Mouse (Mus musculus): ENCODE measurements around the gene Dis3l2.

Dis3l2 gene

DNA sequence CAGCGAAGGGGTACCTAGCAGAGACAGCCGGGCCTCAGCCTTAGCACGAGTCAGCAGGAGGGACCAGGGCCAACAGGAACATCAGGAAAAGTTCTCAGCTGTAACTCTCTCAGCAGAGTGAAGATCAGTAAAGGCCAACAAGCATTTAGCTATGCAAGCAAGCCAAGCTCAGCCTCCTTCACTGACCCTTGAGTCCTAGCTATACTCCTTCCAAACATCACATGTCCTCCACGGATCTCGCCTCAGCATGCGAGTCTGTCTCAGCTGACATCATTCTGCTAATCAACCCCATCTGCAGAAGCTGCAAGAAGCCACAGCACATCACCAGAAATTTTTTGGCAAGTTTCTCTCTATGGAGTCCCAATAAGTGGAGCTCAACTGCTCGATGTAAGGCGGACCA, 370.2 kb downstream of the Dis3l2 start:
- no peak for DNase-seq (ENCODE audit: extremely low spot score)

DNA sequence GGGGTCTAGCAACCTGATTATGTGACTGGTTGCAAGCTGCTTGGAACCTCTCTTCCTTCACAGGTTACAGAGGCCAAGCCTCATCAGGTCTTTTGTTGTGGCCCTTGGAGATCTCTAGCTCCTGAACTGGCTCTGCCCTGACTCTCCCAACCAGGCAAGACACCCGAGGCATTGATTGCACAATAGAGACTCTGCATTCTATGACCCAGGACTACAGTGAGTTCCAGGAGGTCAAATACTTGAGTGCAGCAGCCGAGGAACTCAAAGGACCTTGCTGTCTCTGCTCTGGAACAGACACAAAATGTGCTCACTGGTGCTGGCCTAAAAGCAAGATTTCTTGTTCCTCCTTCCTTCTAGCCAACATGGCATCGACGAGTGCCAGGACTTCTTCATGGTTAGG, 382.6 kb downstream of the Dis3l2 start:
- no peak for DNase-seq (ENCODE audit: extremely low spot score)

DNA sequence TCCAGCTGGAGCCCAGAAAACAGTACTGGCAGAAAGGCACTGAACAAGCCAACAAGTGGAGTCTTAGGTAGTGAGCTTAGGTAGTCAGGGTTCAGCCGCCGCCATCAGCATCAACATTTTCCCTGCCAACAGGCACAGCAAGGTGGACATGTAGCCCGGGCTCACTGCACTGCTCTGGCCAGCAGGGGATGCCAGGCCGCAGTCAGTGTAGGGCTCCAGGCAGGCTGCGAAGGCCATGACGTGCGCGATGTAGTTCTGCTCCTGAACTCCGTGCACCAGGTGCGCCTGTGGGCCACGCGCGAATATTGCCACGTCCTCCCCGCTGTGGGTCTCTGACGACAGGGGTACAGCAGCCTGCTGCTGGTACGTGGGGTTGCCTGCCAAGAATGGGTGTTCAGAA, 383.4 kb downstream of the Dis3l2 start:
- DNase-seq (ENCODE audit: extremely low spot score): no peak

DNA sequence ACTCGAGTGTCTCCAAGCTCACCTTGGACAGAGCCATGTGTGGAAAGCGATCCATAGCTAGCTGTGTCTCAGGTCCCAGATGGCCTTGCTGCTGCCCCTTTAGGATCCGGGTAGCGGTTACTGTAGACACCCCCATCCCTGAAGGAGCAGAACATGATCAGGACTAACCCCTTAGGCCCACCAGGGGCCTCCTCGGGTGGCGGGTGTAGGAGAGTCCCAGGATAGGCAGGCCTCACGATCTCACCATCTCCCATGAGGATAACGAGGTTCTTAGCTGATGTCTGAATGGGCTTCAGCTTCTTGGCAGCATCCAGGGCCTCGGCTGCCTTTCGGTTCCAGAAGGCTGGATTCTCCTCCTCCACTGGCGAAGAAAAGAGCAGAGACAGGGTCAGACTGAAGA, 385.6 kb downstream of the Dis3l2 start:
- DNase-seq (ENCODE audit: extremely low spot score): no peak

DNA sequence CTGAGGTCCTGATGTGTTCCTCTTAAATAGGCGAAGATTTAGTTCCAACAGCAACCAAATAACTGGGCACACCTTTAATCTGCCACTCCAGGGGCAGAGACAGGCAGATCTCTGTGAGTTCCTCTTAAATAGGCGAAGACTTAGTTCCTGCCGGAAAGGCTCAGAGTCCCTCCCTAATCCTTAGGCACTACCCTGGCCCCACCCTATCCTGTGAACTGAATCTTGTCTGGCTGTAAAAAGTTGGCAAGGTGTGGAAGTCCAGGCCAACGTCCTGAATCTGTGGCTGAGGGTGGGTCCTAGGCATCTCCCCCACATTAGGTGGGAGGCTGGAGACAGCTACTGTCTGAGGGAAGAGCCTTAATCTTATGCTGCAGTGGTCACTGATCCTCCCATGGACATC, 386.2 kb downstream of the Dis3l2 start, which contains the start of gene Alppl2:
Gene Alppl2 (minus strand): TSS at position 101 of the 400 bp plus-strand sequence.
- DNase-seq (ENCODE audit: extremely low spot score): no peak

DNA sequence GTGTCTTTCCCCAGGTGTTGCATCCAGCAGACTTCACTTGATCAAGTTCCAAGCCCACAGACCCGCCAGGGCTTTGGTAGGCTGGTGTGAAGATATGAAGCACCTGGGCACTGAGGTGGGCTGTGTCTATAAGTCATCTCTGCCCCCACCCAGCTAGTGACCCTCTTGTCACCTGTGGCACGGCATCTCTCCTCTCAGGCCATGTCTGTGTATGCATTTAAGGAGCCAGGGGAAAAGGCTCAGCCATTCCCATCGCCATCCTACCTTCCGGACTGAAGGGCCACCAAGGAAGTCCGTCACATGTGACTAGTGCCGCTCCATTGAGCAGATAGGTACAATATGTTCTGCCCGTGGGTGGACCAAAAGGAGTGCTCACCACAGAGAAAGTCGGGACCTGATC, 392.0 kb downstream of the Dis3l2 start:
- DNase-seq (ENCODE audit: extremely low spot score): no peak

DNA sequence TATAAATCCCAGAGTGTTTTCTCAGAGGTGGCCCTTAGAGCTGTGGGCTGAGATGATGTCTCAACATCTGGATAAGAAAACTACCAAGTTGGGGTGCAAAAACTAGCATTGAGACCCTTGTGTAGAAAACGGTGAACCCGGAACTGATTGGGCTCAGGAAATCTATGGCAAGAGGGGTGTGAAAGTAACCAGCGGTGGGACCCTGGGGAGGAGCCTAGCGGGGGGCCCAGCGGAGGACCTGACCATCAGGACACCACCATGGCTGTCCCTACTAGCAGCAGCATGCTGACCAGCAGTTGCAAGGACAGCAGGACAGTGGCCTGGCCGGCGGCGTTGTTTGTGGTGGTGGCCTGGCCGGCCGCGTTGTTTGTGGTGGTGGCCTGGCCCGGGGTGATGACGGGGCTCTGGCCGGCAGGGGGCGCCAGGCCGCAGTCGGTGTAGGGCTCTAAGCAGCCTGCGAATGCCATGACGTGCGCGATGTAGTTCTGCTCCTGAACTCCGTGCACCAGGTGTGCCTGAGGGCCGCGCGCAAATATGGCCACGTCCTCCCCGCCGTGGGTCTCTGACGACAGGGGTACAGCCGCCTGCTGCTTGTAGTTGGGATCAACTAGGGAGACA, 394.9 kb downstream of the Dis3l2 start:
- DNase-seq (ENCODE audit: extremely low spot score): peak; percentile 71
